Mouse (Mus musculus) embryonic facial prominence, embryonic 15.5 days (tissue): ENCODE measurements around the gene Taf7l. TPM values are rescaled to one million over a fixed set of nuclear protein-coding genes. Genes with fewer than 3 reads are reported as not detected.
A peak's percentile ranks its signal among the peaks of the same experiment; 100 is the strongest.

Experiments
- ATAC-seq: fragments of 200-750 bp; cut with Nextera tagmentation; 2 replicates; pipeline ENCODE4 v1.8.0; 2017; ENCODE audit warnings: low read depth, moderate TSS enrichment; ENCODE audit not compliant: insufficient number of reproducible peaks, low FRiP score, low TSS enrichment
- H3K27ac ChIP-seq: fragments of 300-500 bp; sonication (generic); replicated peaks from 2 replicates; pipeline ENCODE4 v1.5.1; 2015; ENCODE audit warnings: mild to moderate bottlenecking, inconsistent platforms
- H3K27me3 ChIP-seq: fragments of 300-500 bp; sonication (generic); 2 replicates; pipeline ENCODE4 v1.6.1; 2015; ENCODE audit warnings: inconsistent platforms
- H3K36me3 ChIP-seq: fragments of 300-500 bp; sonication (generic); 2 replicates; pipeline ENCODE4 v1.6.1; 2015; ENCODE audit warnings: mild to moderate bottlenecking, inconsistent platforms
- H3K4me1 ChIP-seq: fragments of 300-500 bp; sonication (generic); 2 replicates; pipeline ENCODE4 v1.6.1; 2015; ENCODE audit warnings: inconsistent platforms
- H3K4me2 ChIP-seq: fragments of 300-500 bp; sonication (generic); replicated peaks from 2 replicates; pipeline ENCODE4 v1.6.1; 2015; ENCODE audit warnings: mild to moderate bottlenecking, inconsistent platforms
- H3K4me3 ChIP-seq: fragments of 300-500 bp; sonication (generic); replicated peaks from 2 replicates; pipeline ENCODE4 v1.5.1; 2015; ENCODE audit warnings: mild to moderate bottlenecking, inconsistent platforms
- H3K9ac ChIP-seq: fragments of 300-500 bp; sonication (generic); 2 replicates; pipeline ENCODE4 v1.6.1; 2015; ENCODE audit warnings: inconsistent platforms
- H3K9me3 ChIP-seq: fragments of 300-500 bp; sonication (generic); replicated peaks from 2 replicates; pipeline ENCODE4 v1.6.1; 2016; ENCODE audit warnings: inconsistent platforms
- WGBS: fragments of 180-500 bp; shearing (Covaris S2); methylation state at CpG from one replicate; pipeline ENCODE4 v1.1.7; 2015; 5-methylcytosine and 5-hydroxymethylcytosine counted together
- polyA plus RNA-seq: library from polyadenylated mRNA; unstranded; fragments of >200 nt; fragmentation: Nextera tagmentation; extraction: Ambion mirVana; gene quantifications from 2 replicates; pipeline ENCODE4 v1.2.1, GENCODE M21; 2015

Gene Taf7l
- 0.08 and 0.33 TPM in 2 replicates for polyA plus RNA-seq

- Histone ChIP-seq H3K4me2 (no peak within 1 kb of the TSS), H3K9ac (no peak within 1 kb of the TSS), H3K27me3 (no peaks in the 10 kb centered on the region), H3K36me3 (no peaks in the 10 kb centered on the region), H3K4me1 (no peaks in the 10 kb centered on the region), H3K9me3 (0 out of 2 replicates have a peak, but pooled peaks cover 6% of the 10 kb centered on the region), H3K4me3 (no peak within 1 kb of the TSS), H3K27ac (no peak within 1 kb of the TSS)
- 88% methylated on average over 25 of the region's 25 CpGs for WGBS
- no peak for ATAC-seq
Observed at GRCm38 (mm10) chrX:134476290-134476689, at the start of gene Taf7l. Gene Taf7l (minus strand): TSS chrX:134476490.

GRCm38 (mm10) chrX:134525260-134525659 is 49.0 kb upstream of the Taf7l start:
- Histone ChIP-seq H3K4me1 (no peaks in the 10 kb centered on the region), H3K4me3 (no peak overlapping the region), H3K9ac (no peak overlapping the region), H3K9me3 (no peaks in the 10 kb centered on the region), H3K27me3 (no peaks in the 10 kb centered on the region), H3K36me3 (no peaks in the 10 kb centered on the region), H3K27ac (no peak overlapping the region), H3K4me2 (no peak overlapping the region)
- no peak for ATAC-seq
- WGBS, result 82% methylated on average over 4 of the region's 4 CpGs

- Histone ChIP-seq H3K4me2 (no peak overlapping the region), H3K36me3 (no peaks in the 10 kb centered on the region), H3K4me1 (no peaks in the 10 kb centered on the region), H3K4me3 (no peak overlapping the region), H3K9ac (no peak overlapping the region), H3K27me3 (no peaks in the 10 kb centered on the region), H3K27ac (no peak overlapping the region), H3K9me3 (no peaks in the 10 kb centered on the region)
- no peak for ATAC-seq
- 76% methylated on average over 4 of the region's 4 CpGs for WGBS
Observed at GRCm38 (mm10) chrX:134523772-134524171, 47.5 kb upstream of the Taf7l start.

GRCm38 (mm10) chrX:134509473-134509872 is 33.2 kb upstream of the Taf7l start:
- WGBS, result 40% methylated on average over 2 of the region's 2 CpGs
- no peaks in the 10 kb centered on the region for H3K27me3 ChIP-seq
- no peak overlapping the region for H3K4me2 ChIP-seq
- no peaks in the 10 kb centered on the region for H3K9me3 ChIP-seq
- H3K4me3 ChIP-seq, result no peak overlapping the region
- no peaks in the 10 kb centered on the region for H3K36me3 ChIP-seq
- H3K27ac ChIP-seq, result no peak overlapping the region
- no peak for ATAC-seq
- no peaks in the 10 kb centered on the region for H3K4me1 ChIP-seq
- no peak overlapping the region for H3K9ac ChIP-seq

GRCm38 (mm10) chrX:134507977-134508376 is 31.7 kb upstream of the Taf7l start:
- H3K36me3 ChIP-seq, result no peaks in the 10 kb centered on the region
- H3K4me2 ChIP-seq, result no peak overlapping the region
- ATAC-seq, result no peak
- 64% methylated on average over 6 of the region's 6 CpGs for WGBS
- H3K9ac ChIP-seq, result no peak overlapping the region
- H3K27me3 ChIP-seq, result no peaks in the 10 kb centered on the region
- H3K27ac ChIP-seq, result no peak overlapping the region
- no peaks in the 10 kb centered on the region for H3K4me1 ChIP-seq
- H3K4me3 ChIP-seq, result no peak overlapping the region
- no peaks in the 10 kb centered on the region for H3K9me3 ChIP-seq

GRCm38 (mm10) chrX:134500651-134501050 is 24.4 kb upstream of the Taf7l start:
- H3K4me1 ChIP-seq, result no peaks in the 10 kb centered on the region
- H3K4me3 ChIP-seq, result no peak overlapping the region
- H3K4me2 ChIP-seq, result no peak overlapping the region
- H3K9ac ChIP-seq, result no peak overlapping the region
- no peaks in the 10 kb centered on the region for H3K36me3 ChIP-seq
- no peaks in the 10 kb centered on the region for H3K9me3 ChIP-seq
- H3K27ac ChIP-seq, result no peak overlapping the region
- 77% methylated on average over 8 of the region's 8 CpGs for WGBS
- H3K27me3 ChIP-seq, result no peaks in the 10 kb centered on the region
- ATAC-seq, result no peak

GRCm38 (mm10) chrX:134481720-134482119 is 5.4 kb upstream of the Taf7l start:
- 67% methylated on average over 3 of the region's 3 CpGs for WGBS
- H3K9me3 ChIP-seq, result no peaks in the 10 kb centered on the region
- ATAC-seq, result no peak
- H3K27me3 ChIP-seq, result no peaks in the 10 kb centered on the region
- no peak overlapping the region for H3K4me2 ChIP-seq
- no peaks in the 10 kb centered on the region for H3K36me3 ChIP-seq
- H3K27ac ChIP-seq, result no peak overlapping the region
- no peak overlapping the region for H3K4me3 ChIP-seq
- no peak overlapping the region for H3K9ac ChIP-seq
- no peaks in the 10 kb centered on the region for H3K4me1 ChIP-seq

GRCm38 (mm10) chrX:134474988-134475710 is 1.1 kb downstream of the Taf7l start:
- 77% methylated on average over 35 of the region's 67 CpGs for WGBS
- 0 out of 2 replicates have a peak, but pooled peaks cover 6% of the 10 kb centered on the region for H3K9me3 ChIP-seq
- H3K4me2 ChIP-seq, result peak overlapping the region; percentile 12; the same call in 1 of the 2 replicates
- no peaks in the 10 kb centered on the region for H3K36me3 ChIP-seq
- no peak overlapping the region for H3K4me3 ChIP-seq
- no peak overlapping the region for H3K9ac ChIP-seq
- no peak overlapping the region for H3K27ac ChIP-seq
- no peaks in the 10 kb centered on the region for H3K27me3 ChIP-seq
- no peaks in the 10 kb centered on the region for H3K4me1 ChIP-seq
- no peak for ATAC-seq

- Histone ChIP-seq H3K4me1 (no peaks in the 10 kb centered on the region), H3K4me2 (no peak overlapping the region), H3K9me3 (no peaks in the 10 kb centered on the region), H3K27ac (no peak overlapping the region), H3K27me3 (no peaks in the 10 kb centered on the region), H3K9ac (no peak overlapping the region), H3K36me3 (no peaks in the 10 kb centered on the region), H3K4me3 (no peak overlapping the region)
- no peak for ATAC-seq
- WGBS, result 66% methylated on average over 3 of the region's 3 CpGs
Observed at GRCm38 (mm10) chrX:134427307-134427706, 49.0 kb downstream of the Taf7l start.

GRCm38 (mm10) chrX:134426819-134427218 is 49.5 kb downstream of the Taf7l start:
- Histone ChIP-seq H3K27ac (no peak overlapping the region), H3K4me2 (no peak overlapping the region), H3K27me3 (no peaks in the 10 kb centered on the region), H3K4me1 (no peaks in the 10 kb centered on the region), H3K4me3 (no peak overlapping the region), H3K36me3 (no peaks in the 10 kb centered on the region), H3K9ac (no peak overlapping the region), H3K9me3 (no peaks in the 10 kb centered on the region)
- 52% methylated on average over 6 of the region's 6 CpGs for WGBS
- ATAC-seq, result no peak

GRCm38 (mm10) chrX:134425798-134426197 is 50.5 kb downstream of the Taf7l start:
- Histone ChIP-seq H3K9me3 (no peaks in the 10 kb centered on the region), H3K4me1 (no peaks in the 10 kb centered on the region), H3K4me3 (no peak overlapping the region), H3K27me3 (no peaks in the 10 kb centered on the region), H3K4me2 (no peak overlapping the region), H3K27ac (no peak overlapping the region), H3K36me3 (no peaks in the 10 kb centered on the region), H3K9ac (no peak overlapping the region)
- no peak for ATAC-seq
- WGBS, result 62% methylated on average over 10 of the region's 10 CpGs

GRCm38 (mm10) chrX:134424263-134424662 is 52.0 kb downstream of the Taf7l start:
- H3K36me3 ChIP-seq, result no peaks in the 10 kb centered on the region
- no peak overlapping the region for H3K4me2 ChIP-seq
- H3K27ac ChIP-seq, result no peak overlapping the region
- H3K9me3 ChIP-seq, result no peaks in the 10 kb centered on the region
- no peak overlapping the region for H3K4me3 ChIP-seq
- 97% methylated on average over 5 of the region's 5 CpGs for WGBS
- ATAC-seq, result no peak
- no peaks in the 10 kb centered on the region for H3K4me1 ChIP-seq
- H3K27me3 ChIP-seq, result no peaks in the 10 kb centered on the region
- H3K9ac ChIP-seq, result no peak overlapping the region
